Mouse (Mus musculus) Muller cell, postnatal 12 days (primary cell): Measurements from ENCODE around the gene Prdx6.
A peak's percentile ranks its signal among the peaks of the same experiment; 100 is the strongest.
"Not testable (repeated sequence)": the region's sequence is repeated elsewhere in the genome, so short reads cannot be mapped to it uniquely, and the experiment has no call there.

Experiments used
- DNase-seq: peaks from one replicate; pipeline ENCODE4 v3.0.0-alpha.2; 2015; ENCODE audit errors: inconsistent ontology term

The Prdx6 gene

DNA sequence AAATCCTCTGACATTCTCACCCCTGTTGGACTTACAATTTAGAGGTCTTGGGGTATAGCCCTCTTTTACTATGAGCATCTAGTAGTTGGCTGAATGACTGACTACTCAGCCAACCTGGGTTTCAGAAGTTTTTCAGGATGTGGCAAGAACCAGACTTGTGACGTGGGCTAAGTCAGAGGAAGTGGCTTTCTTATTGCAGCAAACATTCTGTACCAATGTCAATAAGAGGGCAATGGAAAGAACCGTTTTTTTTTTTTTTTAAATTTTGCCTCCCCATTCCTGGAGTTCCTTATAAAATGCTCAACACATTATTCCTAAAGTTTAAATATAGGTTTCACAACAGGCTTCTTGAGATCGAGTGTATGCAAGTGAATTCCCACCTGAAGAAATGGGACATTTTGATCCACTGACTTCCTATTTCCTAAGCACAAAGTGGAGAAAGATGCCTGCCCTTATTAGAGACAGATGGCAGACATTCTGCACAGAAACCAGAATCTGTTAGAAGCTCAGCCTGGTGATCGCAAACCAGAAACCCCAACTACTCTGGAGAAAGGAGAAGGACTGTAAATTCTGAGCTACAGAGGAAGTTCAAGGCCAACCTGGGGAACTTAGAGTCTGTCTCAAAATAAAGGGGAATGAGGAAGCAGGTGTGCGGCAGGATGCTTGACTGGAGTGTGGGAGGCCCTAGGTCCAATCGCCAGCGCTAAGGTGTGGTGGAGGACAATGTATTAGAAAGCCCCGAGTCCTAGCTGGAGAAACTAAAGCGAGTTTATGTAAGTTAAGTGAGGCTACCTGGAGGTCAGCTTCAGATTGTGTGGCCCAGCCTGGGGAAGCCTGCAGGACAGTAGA, 622 bp upstream of the Prdx6 start:
- no peak for DNase-seq

- DNase-seq, result peak; percentile 72
Measured at GRCm38 (mm10) chr1:161250031-161250603, 902 bp downstream of the Prdx6 start.

DNA sequence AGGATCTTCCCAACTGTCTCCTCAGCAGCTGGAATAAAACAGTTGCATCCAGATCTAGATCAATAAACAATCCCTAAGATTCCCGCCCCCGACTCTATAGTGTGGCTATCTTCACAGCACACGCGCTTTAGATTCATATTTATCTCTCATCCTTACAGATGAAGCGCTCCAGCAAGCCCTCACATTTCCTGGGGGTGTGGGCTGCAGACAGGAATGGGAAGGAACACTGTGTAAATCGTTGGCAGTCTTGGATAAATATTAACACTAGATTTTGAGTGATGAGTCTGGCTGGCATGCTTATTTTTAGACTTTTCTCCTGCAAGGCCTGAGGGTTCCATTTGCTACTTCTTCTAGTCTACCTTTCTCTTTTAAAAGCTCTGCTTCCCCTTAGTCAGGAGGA, 1.6 kb downstream of the Prdx6 start:
- DNase-seq, result peak; percentile 48

DNA sequence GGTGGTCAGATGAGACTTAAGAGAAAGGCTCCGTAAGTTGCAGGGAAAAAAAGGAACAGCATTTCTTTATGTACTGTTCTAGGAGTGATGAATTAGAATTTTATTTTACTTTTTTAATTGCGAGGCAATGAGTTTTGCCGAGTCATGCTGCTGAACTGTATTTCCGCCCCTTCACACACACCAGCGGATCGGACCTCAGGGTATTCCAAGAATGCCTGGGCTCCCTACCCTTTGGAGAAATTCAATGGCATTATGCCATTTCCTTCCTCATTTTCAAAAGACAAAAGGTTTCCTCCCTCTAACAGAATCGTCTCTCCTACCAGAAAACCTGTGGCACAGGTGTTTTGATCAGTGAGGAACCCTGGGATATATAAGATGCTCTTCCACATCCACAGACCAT, 2.3 kb downstream of the Prdx6 start:
- peak; percentile 76 for DNase-seq

DNA sequence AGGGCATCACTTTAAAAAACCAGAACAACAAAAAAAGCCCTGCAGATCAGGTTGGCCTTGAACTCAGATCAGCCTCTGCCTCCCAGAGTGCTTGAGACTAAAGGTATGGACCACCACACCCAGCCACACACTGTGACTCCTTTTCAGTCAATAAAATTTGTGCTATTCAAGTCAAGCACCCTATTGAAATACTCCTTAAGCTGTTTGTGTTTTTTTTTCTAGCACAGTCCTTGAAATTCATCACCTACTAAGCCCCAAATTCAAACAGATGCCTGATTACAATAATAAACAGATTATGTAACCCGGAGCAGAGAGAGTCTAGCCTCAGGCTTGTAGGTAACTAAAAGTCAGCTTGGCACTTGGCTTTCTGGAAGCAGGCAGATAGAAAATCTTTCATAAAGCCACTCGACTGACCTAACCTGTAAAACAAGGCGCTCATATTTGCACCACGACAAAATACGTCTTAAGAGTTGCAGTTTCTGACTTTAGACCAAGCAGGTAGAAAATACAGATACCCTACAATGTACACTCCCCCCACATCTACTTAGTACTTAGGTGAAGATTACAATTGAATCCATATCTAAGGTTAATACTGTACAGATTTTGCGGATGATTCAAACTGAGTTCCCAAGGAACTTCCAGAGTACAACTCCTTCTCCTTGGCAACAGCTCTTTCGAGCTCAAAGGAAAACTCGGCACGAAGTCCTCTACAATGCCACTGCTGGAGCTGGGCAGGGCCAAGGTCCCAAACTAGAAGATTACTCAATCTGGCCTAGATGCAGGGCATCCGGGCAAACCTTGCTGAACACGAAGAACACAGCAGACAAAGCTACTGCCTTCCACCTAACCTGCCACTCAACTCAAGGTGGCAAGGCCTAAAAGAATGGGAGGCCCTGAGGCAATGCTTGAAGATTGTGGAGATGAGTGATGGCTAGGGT, 3.1 kb downstream of the Prdx6 start:
- DNase-seq, result no peak

DNA sequence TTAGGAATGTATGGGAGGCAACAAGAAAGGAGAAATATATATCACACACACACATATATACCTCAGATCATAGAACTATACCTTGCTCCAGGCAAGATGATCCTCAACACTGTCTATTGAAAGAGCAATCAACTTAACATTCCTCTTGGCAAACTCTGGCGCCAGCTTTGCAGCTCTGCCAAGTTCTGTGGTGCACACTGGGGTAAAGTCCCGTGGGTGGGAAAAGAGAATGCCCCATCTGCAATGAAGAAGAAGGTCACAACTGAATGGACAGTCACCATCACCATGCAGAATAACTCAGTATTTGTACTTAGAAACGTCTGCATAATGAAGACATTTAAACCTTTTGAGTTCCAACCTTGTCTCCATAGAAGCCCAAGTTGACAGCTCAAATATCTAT, 3.8 kb downstream of the Prdx6 start:
- peak; percentile 55 for DNase-seq

- no peak for DNase-seq
Measured at GRCm38 (mm10) chr1:161237750-161238149, 13.3 kb downstream of the Prdx6 start.

DNA sequence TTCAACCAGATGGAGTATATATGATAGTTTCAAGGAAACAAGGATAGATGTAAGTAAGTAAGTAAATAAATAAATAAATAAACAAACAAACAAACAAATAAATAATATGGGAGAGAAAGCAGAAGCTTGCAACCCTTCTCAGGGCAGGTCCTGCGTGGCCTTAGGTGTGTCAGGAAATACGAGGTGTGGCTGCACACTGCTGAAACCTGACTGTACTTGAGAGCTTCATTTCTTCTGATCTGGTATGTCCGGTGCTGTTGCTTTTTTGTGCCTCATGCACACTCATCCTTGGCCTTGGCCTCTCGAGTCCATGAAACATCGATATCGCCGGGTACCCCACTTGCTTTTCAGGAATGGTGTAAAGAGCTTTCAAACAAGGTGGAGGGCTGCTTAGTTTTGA, 13.7 kb downstream of the Prdx6 start:
- no peak for DNase-seq

GRCm38 (mm10) chr1:161233226-161233839, 17.7 kb downstream of the Prdx6 start:
- no peak for DNase-seq

GRCm38 (mm10) chr1:161232181-161232580, 18.8 kb downstream of the Prdx6 start:
- no peak for DNase-seq

- peak; percentile 96 for DNase-seq
Measured at GRCm38 (mm10) chr1:161224837-161225236, 26.2 kb downstream of the Prdx6 start.

- no peak for DNase-seq
Measured at GRCm38 (mm10) chr1:161219816-161220215, 31.2 kb downstream of the Prdx6 start.

GRCm38 (mm10) chr1:161214465-161214864, 36.6 kb downstream of the Prdx6 start:
- DNase-seq, result peak; percentile 15

- no peak for DNase-seq
Measured at GRCm38 (mm10) chr1:161199856-161200255, 51.2 kb downstream of the Prdx6 start.

DNA sequence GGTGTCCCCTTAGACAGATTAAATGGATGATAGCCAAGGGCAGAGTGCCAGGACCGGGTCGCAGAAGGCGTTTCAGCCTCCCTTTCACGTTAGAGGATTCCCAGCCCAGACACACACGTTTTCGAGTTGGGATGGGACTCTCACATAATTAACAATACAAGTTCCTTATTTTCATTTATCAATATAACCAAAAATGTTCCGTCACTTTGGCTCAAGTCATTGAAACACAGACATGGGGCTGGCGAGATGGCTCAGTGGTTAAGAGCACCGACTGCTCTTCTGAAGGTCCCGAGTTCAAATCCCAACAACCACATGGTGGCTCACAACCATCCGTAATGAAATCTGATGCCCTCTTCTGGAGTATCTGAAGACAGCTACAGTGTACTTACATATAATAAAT, 54.7 kb downstream of the Prdx6 start:
- DNase-seq, result not testable (repeated sequence)

DNA sequence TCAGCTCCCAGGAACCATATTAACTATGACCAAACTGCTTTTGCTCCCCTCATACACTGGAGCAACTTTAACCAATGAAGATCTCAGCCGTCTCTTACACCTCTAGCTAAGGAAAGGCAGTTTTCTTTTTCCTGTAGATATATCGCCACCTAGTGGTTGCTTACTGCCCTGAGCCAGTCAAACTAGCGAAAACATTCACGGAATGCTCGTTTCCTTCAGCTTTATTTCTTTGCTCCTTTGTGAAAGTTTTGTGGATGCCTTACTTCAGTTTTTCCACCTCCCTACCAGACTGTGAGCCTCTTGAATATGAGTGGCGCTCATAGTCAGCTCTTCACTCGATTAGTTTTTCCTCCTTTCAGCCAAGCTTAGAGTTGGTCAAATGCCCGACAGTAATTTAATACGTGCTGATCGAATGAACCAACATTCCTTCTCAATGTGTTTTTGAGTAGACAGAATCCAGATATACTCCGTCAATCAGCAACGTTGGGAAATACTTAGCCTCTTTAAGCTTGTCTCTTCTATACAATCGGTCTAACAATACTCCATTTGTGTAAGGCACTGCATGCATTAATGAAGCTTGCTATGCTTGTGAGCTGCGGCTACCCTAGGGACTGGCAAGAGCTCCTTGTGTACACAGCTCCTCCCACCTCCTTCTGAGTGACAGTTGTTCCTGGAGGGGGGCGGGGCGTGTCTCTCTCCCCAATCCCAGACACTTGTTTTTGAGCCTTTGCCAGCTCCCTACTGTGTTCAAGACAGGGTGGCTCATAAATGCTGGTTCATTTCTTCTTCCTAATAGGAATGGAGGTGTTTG, 55.3 kb downstream of the Prdx6 start:
- peak; percentile 96 for DNase-seq

- no peak for DNase-seq
Measured at GRCm38 (mm10) chr1:161190253-161190910, 60.6 kb downstream of the Prdx6 start.
